Mouse (Mus musculus): Measurements from ENCODE around the gene BC053393. TPM values are rescaled to one million over a fixed set of nuclear protein-coding genes. Genes with fewer than 3 reads are reported as not detected.

BC053393 gene
- polyA plus RNA-seq, 1 experiment = not detected

GRCm38 (mm10) chr11:46561096-46561495 is 10.2 kb upstream of the BC053393 start:
- TF ChIP-seq POLR2A (IDR thresholded peaks at IDR 0.05; ENCODE audit: low read depth, low read length) (no peak), CTCF (IDR thresholded peaks at IDR 0.05; ENCODE audit: extremely low read depth, insufficient read length, insufficient replicate concordance, low read depth, low read length) (no peak)
- H3K4me1 ChIP-seq (ENCODE audit: control insufficient read depth, insufficient read depth, insufficient read length, low read length) = no peaks in the 10 kb centered on the region
- no peak overlapping the region for H3K4me3 ChIP-seq (ENCODE audit: low read depth, low read length)
- no peaks in the 10 kb centered on the region for H3K27me3 ChIP-seq (ENCODE audit: control insufficient read depth, insufficient read depth, low read length)
- H3K36me3 ChIP-seq (ENCODE audit: control insufficient read depth, insufficient read depth, low read length) = no peaks in the 10 kb centered on the region
- WGBS = 76% methylated on average over 4 of the region's 4 CpGs
- H3K27ac ChIP-seq (ENCODE audit: insufficient read depth, low read depth, low read length) = no peak overlapping the region

GRCm38 (mm10) chr11:46564671-46565070 is 6.7 kb upstream of the BC053393 start:
- no peak overlapping the region for H3K27ac ChIP-seq (ENCODE audit: insufficient read depth, low read depth, low read length)
- WGBS = 45% methylated on average over 1 of the region's 1 CpGs
- no peaks in the 10 kb centered on the region for H3K36me3 ChIP-seq (ENCODE audit: control insufficient read depth, insufficient read depth, low read length)
- TF ChIP-seq CTCF (IDR thresholded peaks at IDR 0.05; ENCODE audit: extremely low read depth, insufficient read length, insufficient replicate concordance, low read depth, low read length) (no peak), POLR2A (IDR thresholded peaks at IDR 0.05; ENCODE audit: low read depth, low read length) (no peak)
- H3K4me3 ChIP-seq (ENCODE audit: low read depth, low read length) = no peak overlapping the region
- H3K27me3 ChIP-seq (ENCODE audit: control insufficient read depth, insufficient read depth, low read length) = no peaks in the 10 kb centered on the region
- no peaks in the 10 kb centered on the region for H3K4me1 ChIP-seq (ENCODE audit: control insufficient read depth, insufficient read depth, insufficient read length, low read length)

GRCm38 (mm10) chr11:46565967-46566366 is 5.4 kb upstream of the BC053393 start:
- H3K4me1 ChIP-seq (ENCODE audit: control insufficient read depth, insufficient read depth, insufficient read length, low read length) = no peaks in the 10 kb centered on the region
- no peak overlapping the region for H3K27ac ChIP-seq (ENCODE audit: insufficient read depth, low read depth, low read length)
- no peaks in the 10 kb centered on the region for H3K36me3 ChIP-seq (ENCODE audit: control insufficient read depth, insufficient read depth, low read length)
- 87% methylated on average over 2 of the region's 2 CpGs for WGBS
- no peak overlapping the region for H3K4me3 ChIP-seq (ENCODE audit: low read depth, low read length)
- TF ChIP-seq POLR2A (IDR thresholded peaks at IDR 0.05; ENCODE audit: low read depth, low read length) (no peak), CTCF (IDR thresholded peaks at IDR 0.05; ENCODE audit: extremely low read depth, insufficient read length, insufficient replicate concordance, low read depth, low read length) (no peak)
- no peaks in the 10 kb centered on the region for H3K27me3 ChIP-seq (ENCODE audit: control insufficient read depth, insufficient read depth, low read length)

GRCm38 (mm10) chr11:46569107-46569506 is 2.2 kb upstream of the BC053393 start:
- Histone ChIP-seq H3K27me3 (ENCODE audit: control insufficient read depth, insufficient read depth, low read length) (no peaks in the 10 kb centered on the region), H3K4me3 (ENCODE audit: low read depth, low read length) (no peak overlapping the region), H3K36me3 (ENCODE audit: control insufficient read depth, insufficient read depth, low read length) (no peaks in the 10 kb centered on the region), H3K27ac (ENCODE audit: insufficient read depth, low read depth, low read length) (no peak overlapping the region), H3K4me1 (ENCODE audit: control insufficient read depth, insufficient read depth, insufficient read length, low read length) (no peaks in the 10 kb centered on the region)
- 78% methylated on average over 1 of the region's 1 CpGs for WGBS
- TF ChIP-seq CTCF (IDR thresholded peaks at IDR 0.05; ENCODE audit: extremely low read depth, insufficient read length, insufficient replicate concordance, low read depth, low read length) (no peak), POLR2A (IDR thresholded peaks at IDR 0.05; ENCODE audit: low read depth, low read length) (no peak)

- Histone ChIP-seq H3K4me3 (ENCODE audit: low read depth, low read length) (no peak overlapping the region), H3K4me1 (ENCODE audit: control insufficient read depth, insufficient read depth, insufficient read length, low read length) (no peaks in the 10 kb centered on the region), H3K27me3 (ENCODE audit: control insufficient read depth, insufficient read depth, low read length) (no peaks in the 10 kb centered on the region), H3K27ac (ENCODE audit: insufficient read depth, low read depth, low read length) (no peak overlapping the region), H3K36me3 (ENCODE audit: control insufficient read depth, insufficient read depth, low read length) (no peaks in the 10 kb centered on the region)
- WGBS = 57% methylated on average over 5 of the region's 5 CpGs
- TF ChIP-seq POLR2A (IDR thresholded peaks at IDR 0.05; ENCODE audit: low read depth, low read length) = no peak
- TF ChIP-seq CTCF (IDR thresholded peaks at IDR 0.05; ENCODE audit: extremely low read depth, insufficient read length, insufficient replicate concordance, low read depth, low read length) = no peak
Observed at GRCm38 (mm10) chr11:46578771-46579281, 7.5 kb downstream of the BC053393 start.

GRCm38 (mm10) chr11:46580428-46580827 is 9.1 kb downstream of the BC053393 start:
- H3K27ac ChIP-seq (ENCODE audit: insufficient read depth, low read depth, low read length) = no peak overlapping the region
- no peak overlapping the region for H3K4me3 ChIP-seq (ENCODE audit: low read depth, low read length)
- H3K36me3 ChIP-seq (ENCODE audit: control insufficient read depth, insufficient read depth, low read length) = no peaks in the 10 kb centered on the region
- no peaks in the 10 kb centered on the region for H3K4me1 ChIP-seq (ENCODE audit: control insufficient read depth, insufficient read depth, insufficient read length, low read length)
- no peaks in the 10 kb centered on the region for H3K27me3 ChIP-seq (ENCODE audit: control insufficient read depth, insufficient read depth, low read length)
- no peak for TF ChIP-seq POLR2A (IDR thresholded peaks at IDR 0.05; ENCODE audit: low read depth, low read length)
- TF ChIP-seq CTCF (IDR thresholded peaks at IDR 0.05; ENCODE audit: extremely low read depth, insufficient read length, insufficient replicate concordance, low read depth, low read length) = no peak
- 45% methylated on average over 3 of the region's 3 CpGs for WGBS

GRCm38 (mm10) chr11:46582741-46583140 is 11.4 kb downstream of the BC053393 start:
- WGBS = 58% methylated on average over 5 of the region's 5 CpGs

More at GRCm38 (mm10) chr11:46582741-46583140, 11.4 kb downstream of the BC053393 start:
- Histone ChIP-seq H3K36me3 (ENCODE audit: control insufficient read depth, insufficient read depth, low read length) (no peaks in the 10 kb centered on the region), H3K27ac (ENCODE audit: insufficient read depth, low read depth, low read length) (no peak overlapping the region), H3K27me3 (ENCODE audit: control insufficient read depth, insufficient read depth, low read length) (no peaks in the 10 kb centered on the region), H3K4me3 (ENCODE audit: low read depth, low read length) (no peak overlapping the region), H3K4me1 (ENCODE audit: control insufficient read depth, insufficient read depth, insufficient read length, low read length) (no peaks in the 10 kb centered on the region)
- TF ChIP-seq CTCF (IDR thresholded peaks at IDR 0.05; ENCODE audit: extremely low read depth, insufficient read length, insufficient replicate concordance, low read depth, low read length) = no peak
